Mouse (Mus musculus) lung, postnatal 0 days (tissue): ENCODE measurements around the gene Itga3.

Experiments used
- CTCF ChIP-seq: IDR thresholded peaks from 2 replicates; pipeline ENCODE4 v1.5.1; 2016; ENCODE audit warnings: antibody characterized with exemption, mild to moderate bottlenecking
- EP300 ChIP-seq: IDR thresholded peaks from 2 replicates; pipeline ENCODE4 v1.6.1; 2016; ENCODE audit warnings: antibody characterized with exemption, mild to moderate bottlenecking, control low read depth

DNA sequence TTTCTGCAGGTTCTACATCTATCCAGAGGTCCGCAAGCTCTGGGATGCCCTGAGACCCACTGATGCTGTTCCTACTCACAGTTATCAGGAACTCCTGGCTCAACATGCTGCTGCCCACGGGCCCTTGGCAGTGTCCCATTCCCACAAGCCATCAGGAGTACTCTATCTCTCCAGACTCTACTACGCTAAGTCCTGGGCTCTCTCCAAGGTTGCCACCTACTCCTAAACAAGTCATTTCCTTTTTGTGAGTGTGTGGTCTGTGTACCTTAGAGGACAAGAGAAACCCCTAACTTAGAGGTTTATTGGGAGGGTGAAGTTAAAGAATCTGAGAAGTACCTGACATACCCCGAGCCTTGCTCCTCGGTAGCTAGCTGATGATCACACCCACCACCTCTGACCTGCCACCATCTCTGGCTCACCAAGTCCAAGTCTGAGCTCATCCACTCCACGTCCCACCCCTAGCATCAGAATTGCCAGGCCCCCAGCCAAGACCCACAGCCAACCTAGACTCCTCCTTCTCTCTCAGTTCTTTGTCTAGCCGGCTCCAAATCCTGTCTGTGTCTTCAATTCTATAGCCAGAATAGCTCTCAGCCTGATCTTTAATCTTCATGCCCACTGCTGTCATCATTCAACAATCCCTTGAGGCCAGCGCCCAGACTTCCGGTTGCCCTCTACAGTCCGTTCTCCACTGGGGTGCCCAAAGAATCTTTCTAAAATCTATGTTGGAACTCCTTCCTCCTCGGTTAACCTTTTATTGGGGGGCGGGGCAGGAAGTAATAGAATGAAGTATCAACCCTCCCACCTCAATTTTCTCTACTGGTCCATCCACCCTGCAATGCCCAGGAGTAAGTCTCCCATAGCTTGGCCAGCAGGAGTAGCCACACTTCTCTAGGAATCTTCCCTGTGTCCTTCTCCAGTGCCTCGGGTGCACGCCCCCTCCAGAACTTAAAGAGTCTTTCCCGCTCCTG lies 67.7 kb downstream of the Itga3 start:
- no peak for TF ChIP-seq CTCF
- no peak for TF ChIP-seq EP300
